Mouse (Mus musculus) gastrocnemius, postnatal 25 days (tissue): ENCODE results near the gene Rgp1. TPM values are rescaled to one million over a fixed set of nuclear protein-coding genes. Genes with fewer than 3 reads are reported as not detected.

Source experiments
- DNase-seq: peaks from one replicate; pipeline ENCODE4 v3.0.0; 2022
- microRNA-seq, 2 experiments: library from miRNA; unstranded; fragments of <30 nt; microRNA quantifications; one replicate each; pipeline ENCODE4 v1.2.0; 2021; ENCODE audit warnings: borderline replicate concordance in 2 of 2
- total RNA-seq, 2 experiments: library from RNA; stranded (reverse); gene quantifications; 1 replicate in 1 of 2; 2 replicates in 1 of 2; pipeline ENCODE4 v1.2.3; 2021

The Rgp1 gene
- total RNA-seq, 2 experiments from 2014 or later: 21.1 to 22.5 TPM

GRCm38 (mm10) chr4:43636751-43637150, 58.2 kb downstream of the Rgp1 start:
- DNase-seq: no peak

Small RNAs within 50 kb of the gene (microRNA-seq; reads per million reads assigned to microRNA genes)
- 0 to 0.26 reads per million in 2 experiments for gene Gm25262

Other genes with a start within 250 kb of the Rgp1 start
- 10 to 100 TPM; 22.1 to 24.2 TPM for gene Rusc2, start 196.7 kb upstream of the Rgp1 start, total RNA-seq
- gene Fam166b, start 149.6 kb upstream of the Rgp1 start, total RNA-seq: not detected
- 10 to 100 TPM; 41.7 to 47.2 TPM for gene Tesk1, start 136.8 kb upstream of the Rgp1 start, total RNA-seq
- not detected for gene Cd72, start 124.1 kb upstream of the Rgp1 start, total RNA-seq
- gene Sit1, start 95.0 kb upstream of the Rgp1 start, total RNA-seq: not detected
- gene Ccdc107, start 85.8 kb upstream of the Rgp1 start, total RNA-seq: 10 to 100 TPM; 21.9 to 26.8 TPM
- gene Arhgef39, start 79.0 kb upstream of the Rgp1 start, total RNA-seq: under 1 TPM in 1 of 2 experiments, not detected in 1; 0.69 TPM
- 1 to 10 TPM; 2.2 to 2.7 TPM for gene Car9, start 71.7 kb upstream of the Rgp1 start, total RNA-seq
- over 10,000 TPM in 1 of 2 experiments, 1,000 to 10,000 TPM in 1; 8,936 to 14,319 TPM for gene Tpm2, start 55.0 kb upstream of the Rgp1 start, total RNA-seq
- 10 to 100 TPM; 34.9 to 41.8 TPM for gene Creb3, start 16.4 kb upstream of the Rgp1 start, total RNA-seq
- 10 to 100 TPM; 56.2 to 79.8 TPM for gene Tln1, start 16.0 kb upstream of the Rgp1 start, total RNA-seq
- gene Gba2, start 158 bp downstream of the Rgp1 start, total RNA-seq: 1 to 10 TPM; 5.5 to 6.1 TPM
- gene Msmp, start 5.8 kb downstream of the Rgp1 start, total RNA-seq: under 1 TPM in 1 of 2 experiments, not detected in 1; 0.64 TPM
- 10 to 100 TPM; 32.5 to 36.6 TPM for gene Npr2, start 53.2 kb downstream of the Rgp1 start, total RNA-seq
- under 1 TPM in 1 of 2 experiments, not detected in 1; 0.33 TPM for gene Spag8, start 74.9 kb downstream of the Rgp1 start, total RNA-seq
- gene Hint2, start 77.8 kb downstream of the Rgp1 start, total RNA-seq: 10 to 100 TPM; 37.5 to 39.6 TPM
- 10 to 100 TPM; 10.7 to 12.1 TPM for gene Tmem8b, start 90.3 kb downstream of the Rgp1 start, total RNA-seq
- under 1 TPM in 1 of 2 experiments, not detected in 1; 0.13 TPM for gene Fam221b, start 90.4 kb downstream of the Rgp1 start, total RNA-seq
- gene Olfr70, start 122.1 kb downstream of the Rgp1 start, total RNA-seq: not detected
- not detected for gene Olfr71, start 131.5 kb downstream of the Rgp1 start, total RNA-seq
- 1 to 10 TPM; 1.4 to 2.3 TPM for gene Hrct1, start 148.5 kb downstream of the Rgp1 start, total RNA-seq
- 1 to 10 TPM; 1.3 to 1.5 TPM for gene Spaar, start 151.3 kb downstream of the Rgp1 start, total RNA-seq
- gene Olfr159, start 192.3 kb downstream of the Rgp1 start, total RNA-seq: not detected
- gene Olfr156, start 245.2 kb downstream of the Rgp1 start, total RNA-seq: not detected